Mouse (Mus musculus) gastrocnemius, adult 18-20 months (tissue): ENCODE results near the gene Tmcc3. TPM values are rescaled to one million over a fixed set of nuclear protein-coding genes. Genes with fewer than 3 reads are reported as not detected.
"Not testable (repeated sequence)": the region's sequence is repeated elsewhere in the genome, so short reads cannot be mapped to it uniquely, and the experiment has no call there.

Experiments
- DNase-seq: peaks from one replicate; pipeline ENCODE4 v3.0.0; 2021; ENCODE audit warnings: low spot score
- total RNA-seq, 2 experiments: library from RNA; stranded (reverse); gene quantifications; 2 replicates each; pipeline ENCODE4 v1.2.3; 2021

Gene Tmcc3
- total RNA-seq, 2 experiments from 2014 or later, result 19.8 to 21.4 TPM

GRCm38 (mm10) chr10:94572772-94573171 is 261.0 kb downstream of the Tmcc3 start:
- no peak for DNase-seq

GRCm38 (mm10) chr10:94574451-94575333 is 262.9 kb downstream of the Tmcc3 start:
- DNase-seq, result peak; percentile 43

- DNase-seq, result peak; percentile 83
Observed at GRCm38 (mm10) chr10:94575958-94576357, 264.2 kb downstream of the Tmcc3 start.

- no peak for DNase-seq
Observed at GRCm38 (mm10) chr10:94578870-94579269, 267.1 kb downstream of the Tmcc3 start.

GRCm38 (mm10) chr10:94581384-94581783 is 269.6 kb downstream of the Tmcc3 start:
- DNase-seq, result no peak

GRCm38 (mm10) chr10:94583714-94584113 is 272.0 kb downstream of the Tmcc3 start:
- DNase-seq, result no peak

GRCm38 (mm10) chr10:94584851-94585359 is 273.2 kb downstream of the Tmcc3 start:
- DNase-seq, result no peak

- DNase-seq, result peak; percentile 36
Observed at GRCm38 (mm10) chr10:94585819-94586218, 274.1 kb downstream of the Tmcc3 start.

GRCm38 (mm10) chr10:94588976-94589375 is 277.2 kb downstream of the Tmcc3 start:
- no peak for DNase-seq

GRCm38 (mm10) chr10:94595705-94596104 is 284.0 kb downstream of the Tmcc3 start:
- no peak for DNase-seq

- not testable (repeated sequence) for DNase-seq
Observed at GRCm38 (mm10) chr10:94599846-94600245, 288.1 kb downstream of the Tmcc3 start.

- no peak for DNase-seq
Observed at GRCm38 (mm10) chr10:94601034-94601433, 289.3 kb downstream of the Tmcc3 start.

GRCm38 (mm10) chr10:94605491-94605890 is 293.7 kb downstream of the Tmcc3 start:
- no peak for DNase-seq

- DNase-seq, result peak; percentile 83
Observed at GRCm38 (mm10) chr10:94609309-94609777, 297.6 kb downstream of the Tmcc3 start.

- DNase-seq, result no peak
Observed at GRCm38 (mm10) chr10:94611228-94611968, 299.6 kb downstream of the Tmcc3 start.

GRCm38 (mm10) chr10:94611969-94612440 is 300.3 kb downstream of the Tmcc3 start:
- no peak for DNase-seq

- no peak for DNase-seq
Observed at GRCm38 (mm10) chr10:94619586-94619985, 307.8 kb downstream of the Tmcc3 start.

- DNase-seq, result no peak
Observed at GRCm38 (mm10) chr10:94620561-94620960, 308.8 kb downstream of the Tmcc3 start.

GRCm38 (mm10) chr10:94621420-94622225 is 309.9 kb downstream of the Tmcc3 start:
- DNase-seq, result no peak

- DNase-seq, result no peak
Observed at GRCm38 (mm10) chr10:94622281-94622680, 310.5 kb downstream of the Tmcc3 start.

GRCm38 (mm10) chr10:94622828-94623227 is 311.1 kb downstream of the Tmcc3 start:
- DNase-seq, result no peak
